Mouse (Mus musculus) cortical plate, adult 2 months (tissue): ENCODE measurements around the gene Zmynd8.

Experiments
- CTCF ChIP-seq: fragments of 200-500 bp; IDR thresholded peaks from 2 replicates; pipeline ENCODE4 v1.5.1; 2011; ENCODE audit warnings: mild to moderate bottlenecking, control low read depth, low read length; ENCODE audit not compliant: insufficient read depth; ENCODE audit errors: extremely low read depth
- POLR2A ChIP-seq: fragments of 200-500 bp; IDR thresholded peaks from 2 replicates; pipeline ENCODE4 v1.6.1; 2011; ENCODE audit warnings: mild to moderate bottlenecking, low read length, control low read depth; ENCODE audit not compliant: insufficient read depth; ENCODE audit errors: extremely low read depth

DNA sequence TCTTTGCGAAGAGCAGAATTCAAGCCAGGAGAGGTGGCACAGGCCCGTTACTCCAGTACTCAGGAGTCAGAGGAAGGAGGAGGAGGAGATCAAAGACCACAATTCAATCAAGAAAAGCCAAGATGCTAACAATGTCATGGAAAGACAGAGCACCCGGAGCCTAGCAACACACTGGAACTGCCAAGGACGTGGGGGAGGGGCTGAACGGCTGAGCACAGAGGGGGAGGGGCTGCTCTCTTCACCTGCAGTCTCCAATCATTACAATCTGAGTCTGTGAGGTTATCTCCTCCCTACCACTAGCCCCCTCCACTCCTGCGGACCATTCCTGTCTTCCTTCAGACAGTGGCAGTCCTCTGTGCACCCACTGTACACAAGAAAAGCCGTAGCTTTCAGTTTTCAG lies 107.8 kb downstream of the Zmynd8 start:
- TF ChIP-seq POLR2A (no peak), CTCF (no peak)
